Mouse (Mus musculus): ENCODE measurements at regions not wholly inside any gene's neighbourhood (a gene's known extent, or its start where the extent isn't known, plus 50 kb on each side); places are given as distances from the start of the nearest gene placed in this dataset.
A peak's percentile ranks its signal among the peaks of the same experiment; 100 is the strongest.

DNA sequence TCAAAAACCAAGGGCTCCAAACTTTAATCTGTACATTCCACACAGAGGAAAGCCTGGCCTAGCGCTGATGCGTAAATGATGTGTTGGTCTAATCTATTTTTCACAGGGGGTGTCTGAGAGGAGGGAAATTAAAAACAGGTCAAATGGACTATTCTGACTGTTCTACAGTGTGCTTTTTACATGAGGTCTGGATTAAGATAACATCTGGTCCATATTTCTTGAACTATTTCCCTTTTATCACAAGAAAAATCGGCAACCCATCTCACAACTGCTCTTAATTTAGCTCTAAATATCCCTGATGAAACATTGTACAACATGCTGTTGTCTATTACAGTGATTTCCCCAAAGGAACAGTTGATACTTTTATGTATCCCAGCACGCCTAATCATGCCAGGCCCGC lies 149.4 kb upstream of the Cdkn3 start:
- no peaks in the 10 kb centered on the region for H3K27me3 ChIP-seq (ENCODE audit: control insufficient read depth, insufficient read depth, low read length)
- ATAC-seq (ENCODE audit: low FRiP score, low TSS enrichment) (no peak), DNase-seq (no peak)

DNA sequence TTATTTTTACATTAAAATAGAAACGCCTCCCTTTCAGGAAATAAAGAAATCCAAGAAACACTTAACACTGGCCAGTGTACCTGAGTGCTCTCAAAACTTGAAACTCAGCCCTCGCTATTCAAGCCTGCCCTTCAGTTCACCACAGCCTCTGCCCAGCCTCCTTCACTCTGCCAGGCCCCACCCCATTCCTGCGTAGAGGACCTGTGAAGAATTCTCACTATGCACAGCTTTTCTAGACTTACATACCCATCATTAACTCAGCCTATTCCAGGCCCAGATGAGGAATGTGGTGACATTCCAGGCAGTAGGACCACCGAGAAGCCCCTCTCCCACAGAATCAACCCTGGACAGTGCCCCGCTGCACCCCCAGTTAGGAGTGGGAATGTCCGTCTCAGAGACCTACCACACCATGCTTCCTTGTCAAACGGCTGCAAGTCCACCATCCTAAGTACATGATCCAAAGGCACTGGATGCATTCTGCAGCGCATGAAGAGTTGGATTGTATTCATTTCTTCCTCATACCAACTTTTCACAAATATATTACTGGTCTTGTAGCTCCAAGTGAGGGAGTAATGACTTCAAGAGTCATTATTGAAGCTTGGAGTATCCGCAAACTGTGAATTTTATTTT lies 150.0 kb upstream of the Cdkn3 start:
- Histone ChIP-seq H3K4me2 (ENCODE audit: low read length) (no peak overlapping the region), H3K4me1 (ENCODE audit: control insufficient read depth, insufficient read depth, low read length) (0 out of 2 replicates have a peak, but pooled peaks cover 2% of the 10 kb centered on the region), H3K27ac (replicated peaks; ENCODE audit: low read depth, low read length) (no peak overlapping the region), H3K9me3 (ENCODE audit: control insufficient read depth, low read length) (no peaks in the 10 kb centered on the region), H3K9ac (replicated peaks; ENCODE audit: low read length) (no peak overlapping the region), H3K4me3 (replicated peaks; ENCODE audit: low read depth, low read length) (no peak overlapping the region), H3K27me3 (ENCODE audit: control insufficient read depth, insufficient read depth, low read length) (no peaks in the 10 kb centered on the region), H3K36me3 (ENCODE audit: control insufficient read depth, insufficient read depth, low read length) (no peaks in the 10 kb centered on the region)
- no peak for ATAC-seq (ENCODE audit: low FRiP score, low TSS enrichment)
- no peak for DNase-seq
- 91% methylated on average over 9 of the region's 9 CpGs for WGBS

More for the DNA sequence above, 149.4 kb upstream of the Cdkn3 start:
- Histone ChIP-seq H3K36me3 (ENCODE audit: control insufficient read depth, insufficient read depth, low read length) (no peaks in the 10 kb centered on the region), H3K4me3 (replicated peaks; ENCODE audit: low read depth, low read length) (no peak overlapping the region), H3K9ac (replicated peaks; ENCODE audit: low read length) (no peak overlapping the region), H3K9me3 (ENCODE audit: control insufficient read depth, low read length) (no peaks in the 10 kb centered on the region), H3K4me1 (ENCODE audit: control insufficient read depth, insufficient read depth, low read length) (no peaks in the 10 kb centered on the region), H3K4me2 (ENCODE audit: low read length) (no peak overlapping the region), H3K27ac (replicated peaks; ENCODE audit: low read depth, low read length) (no peak overlapping the region)
- 92% methylated on average over 5 of the region's 5 CpGs for WGBS

DNA sequence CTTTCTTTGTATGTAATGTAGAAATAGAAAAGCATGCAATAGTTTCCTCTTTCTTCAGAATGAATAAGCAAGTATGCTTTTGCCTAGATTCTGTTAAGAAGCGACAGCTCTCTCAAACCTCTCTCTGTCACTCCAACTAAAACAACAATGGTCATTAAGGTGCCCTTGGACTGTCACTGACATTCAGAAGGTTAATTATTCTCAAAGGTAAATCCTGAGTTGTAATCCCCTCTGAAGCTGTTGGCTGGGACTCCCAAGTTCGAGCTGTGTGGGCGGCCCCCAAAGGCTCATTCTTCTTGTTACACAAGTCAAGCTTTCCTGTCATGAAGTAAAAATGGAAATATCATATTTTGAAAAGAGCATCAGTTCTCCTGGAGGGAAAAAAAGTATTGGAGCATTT lies 153.6 kb upstream of the Cdkn3 start:
- no peaks in the 10 kb centered on the region for H3K27me3 ChIP-seq (ENCODE audit: control insufficient read depth, insufficient read depth, low read length)
- H3K4me2 ChIP-seq (ENCODE audit: low read length), result no peak overlapping the region
- no peak overlapping the region for H3K27ac ChIP-seq (replicated peaks; ENCODE audit: low read depth, low read length)
- no peaks in the 10 kb centered on the region for H3K9me3 ChIP-seq (ENCODE audit: control insufficient read depth, low read length)
- H3K36me3 ChIP-seq (ENCODE audit: control insufficient read depth, insufficient read depth, low read length), result no peaks in the 10 kb centered on the region
- no peak for DNase-seq
- no peak overlapping the region for H3K9ac ChIP-seq (replicated peaks; ENCODE audit: low read length)
- no peak for ATAC-seq (ENCODE audit: low FRiP score, low TSS enrichment)
- 76% methylated on average over 3 of the region's 3 CpGs for WGBS
- no peak overlapping the region for H3K4me3 ChIP-seq (replicated peaks; ENCODE audit: low read depth, low read length)
- H3K4me1 ChIP-seq (ENCODE audit: control insufficient read depth, insufficient read depth, low read length), result 0 out of 2 replicates have a peak, but pooled peaks cover 8% of the 10 kb centered on the region

DNA sequence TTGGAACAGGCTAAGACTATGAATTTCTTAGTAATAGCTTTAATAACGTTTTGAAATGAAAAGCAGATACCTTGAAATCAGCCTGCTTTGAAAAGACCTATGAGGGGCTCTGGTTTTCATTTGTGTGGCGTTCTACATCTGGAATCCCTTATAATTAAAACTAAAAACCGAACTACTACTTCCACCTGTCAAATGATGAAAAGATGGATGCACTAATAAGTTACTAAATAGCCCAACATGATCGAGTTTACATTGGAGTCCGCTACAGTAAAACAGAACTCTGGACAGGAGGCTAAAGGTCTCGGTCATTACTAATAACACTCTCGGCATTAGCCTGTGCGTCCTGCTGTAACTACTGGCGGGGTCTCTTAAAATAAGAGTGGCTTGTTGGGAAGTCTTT lies 154.3 kb upstream of the Cdkn3 start:
- Histone ChIP-seq H3K9me3 (ENCODE audit: control insufficient read depth, low read length) (no peaks in the 10 kb centered on the region), H3K4me3 (replicated peaks; ENCODE audit: low read depth, low read length) (no peak overlapping the region), H3K9ac (replicated peaks; ENCODE audit: low read length) (no peak overlapping the region), H3K27me3 (ENCODE audit: control insufficient read depth, insufficient read depth, low read length) (no peaks in the 10 kb centered on the region), H3K27ac (replicated peaks; ENCODE audit: low read depth, low read length) (no peak overlapping the region), H3K4me1 (ENCODE audit: control insufficient read depth, insufficient read depth, low read length) (0 out of 2 replicates have a peak, but pooled peaks cover 8% of the 10 kb centered on the region), H3K36me3 (ENCODE audit: control insufficient read depth, insufficient read depth, low read length) (no peaks in the 10 kb centered on the region), H3K4me2 (ENCODE audit: low read length) (no peak overlapping the region)
- ATAC-seq (ENCODE audit: low FRiP score, low TSS enrichment), result no peak
- WGBS, result 76% methylated on average over 9 of the region's 9 CpGs
- DNase-seq, result no peak

DNA sequence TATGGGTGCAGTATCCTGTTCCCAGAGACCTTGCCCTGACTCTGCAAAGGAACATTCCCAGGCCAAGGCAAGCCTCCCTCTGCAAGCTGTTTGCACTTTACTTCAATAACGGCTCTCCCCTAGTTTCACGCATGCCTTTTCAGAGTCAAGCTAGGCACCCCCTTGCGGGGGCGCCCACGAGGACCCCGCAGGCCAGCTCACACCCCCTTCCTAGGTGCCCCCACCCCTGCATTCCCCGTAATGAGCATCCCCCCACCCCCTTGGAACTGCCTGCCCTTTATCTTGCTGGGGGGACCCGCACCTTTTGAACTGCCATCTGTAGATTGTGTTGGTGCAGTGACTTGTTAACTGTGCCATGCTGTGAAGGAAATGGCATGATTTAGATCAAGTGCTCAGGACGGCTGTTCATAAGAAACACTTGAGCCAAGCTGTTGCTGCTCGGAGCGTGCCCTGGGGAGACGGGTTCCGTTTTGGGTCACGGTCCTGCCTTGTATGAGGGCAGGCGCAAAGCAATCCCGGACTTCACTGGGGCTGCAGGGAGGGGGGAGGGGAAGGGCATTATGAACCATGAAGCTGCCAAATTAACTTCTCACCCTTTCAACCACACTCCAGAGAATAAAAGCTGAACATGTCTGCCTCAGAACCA lies 155.3 kb upstream of the Cdkn3 start:
- Histone ChIP-seq H3K36me3 (ENCODE audit: control insufficient read depth, insufficient read depth, low read length) (no peaks in the 10 kb centered on the region), H3K27ac (replicated peaks; ENCODE audit: low read depth, low read length) (no peak overlapping the region), H3K27me3 (ENCODE audit: control insufficient read depth, insufficient read depth, low read length) (no peaks in the 10 kb centered on the region), H3K9ac (replicated peaks; ENCODE audit: low read length) (0 out of 2 replicates have a peak overlapping the region, but pooled peaks have one; percentile 9), H3K4me1 (ENCODE audit: control insufficient read depth, insufficient read depth, low read length) (0 out of 2 replicates have a peak, but pooled peaks cover 8% of the 10 kb centered on the region), H3K4me3 (replicated peaks; ENCODE audit: low read depth, low read length) (0 out of 2 replicates have a peak overlapping the region, but pooled peaks have one; percentile 2), H3K9me3 (ENCODE audit: control insufficient read depth, low read length) (no peaks in the 10 kb centered on the region), H3K4me2 (ENCODE audit: low read length) (peak overlapping the region; percentile 45)
- 20% methylated on average over 16 of the region's 16 CpGs for WGBS
- peak; percentile 37; the same call in 1 of the 2 replicates for ATAC-seq (ENCODE audit: low FRiP score, low TSS enrichment)
- peak; percentile 51 for DNase-seq

DNA sequence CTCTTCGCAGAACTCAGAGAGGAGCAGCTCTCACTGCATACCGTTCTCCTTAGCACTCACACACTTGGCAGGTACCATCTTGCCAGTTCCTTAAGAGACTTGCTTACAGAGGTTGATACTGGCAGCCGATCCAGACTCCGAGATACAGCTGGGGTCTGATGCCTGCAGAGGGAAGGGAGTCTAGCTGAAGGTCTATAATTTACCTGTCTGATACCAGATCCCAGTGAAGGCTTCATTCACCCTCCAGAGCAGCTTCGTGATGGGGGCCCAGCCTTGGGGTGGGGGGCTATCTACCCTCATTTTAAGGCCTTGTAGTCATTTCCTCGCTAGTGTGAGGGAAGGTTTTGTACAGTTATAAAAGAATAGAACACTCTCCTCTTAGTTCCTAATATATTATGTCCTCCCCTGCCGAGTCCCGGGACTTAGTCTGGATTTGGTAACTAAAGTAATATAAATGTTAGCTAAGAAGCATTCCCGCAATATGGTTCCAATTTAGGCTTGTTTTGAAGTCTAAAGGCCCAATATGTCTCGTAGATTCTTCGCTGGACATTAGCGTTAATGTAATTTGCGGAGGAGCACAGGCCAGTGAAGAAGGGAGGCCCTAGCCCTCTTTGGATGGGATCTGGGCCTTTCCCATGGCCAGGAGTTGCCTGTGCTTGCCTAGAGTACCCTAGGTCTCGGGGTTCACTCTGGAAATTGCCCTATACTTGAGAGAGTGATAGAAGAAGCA lies 156.0 kb upstream of the Cdkn3 start:
- no peak overlapping the region for H3K9ac ChIP-seq (replicated peaks; ENCODE audit: low read length)
- no peak overlapping the region for H3K4me3 ChIP-seq (replicated peaks; ENCODE audit: low read depth, low read length)
- WGBS, result 93% methylated on average over 14 of the region's 14 CpGs
- no peaks in the 10 kb centered on the region for H3K27me3 ChIP-seq (ENCODE audit: control insufficient read depth, insufficient read depth, low read length)
- ATAC-seq (ENCODE audit: low FRiP score, low TSS enrichment) (no peak), DNase-seq (no peak)
- 0 out of 2 replicates have a peak, but pooled peaks cover 8% of the 10 kb centered on the region for H3K4me1 ChIP-seq (ENCODE audit: control insufficient read depth, insufficient read depth, low read length)
- H3K36me3 ChIP-seq (ENCODE audit: control insufficient read depth, insufficient read depth, low read length), result no peaks in the 10 kb centered on the region
- H3K4me2 ChIP-seq (ENCODE audit: low read length), result no peak overlapping the region
- no peak overlapping the region for H3K27ac ChIP-seq (replicated peaks; ENCODE audit: low read depth, low read length)
- no peaks in the 10 kb centered on the region for H3K9me3 ChIP-seq (ENCODE audit: control insufficient read depth, low read length)

DNA sequence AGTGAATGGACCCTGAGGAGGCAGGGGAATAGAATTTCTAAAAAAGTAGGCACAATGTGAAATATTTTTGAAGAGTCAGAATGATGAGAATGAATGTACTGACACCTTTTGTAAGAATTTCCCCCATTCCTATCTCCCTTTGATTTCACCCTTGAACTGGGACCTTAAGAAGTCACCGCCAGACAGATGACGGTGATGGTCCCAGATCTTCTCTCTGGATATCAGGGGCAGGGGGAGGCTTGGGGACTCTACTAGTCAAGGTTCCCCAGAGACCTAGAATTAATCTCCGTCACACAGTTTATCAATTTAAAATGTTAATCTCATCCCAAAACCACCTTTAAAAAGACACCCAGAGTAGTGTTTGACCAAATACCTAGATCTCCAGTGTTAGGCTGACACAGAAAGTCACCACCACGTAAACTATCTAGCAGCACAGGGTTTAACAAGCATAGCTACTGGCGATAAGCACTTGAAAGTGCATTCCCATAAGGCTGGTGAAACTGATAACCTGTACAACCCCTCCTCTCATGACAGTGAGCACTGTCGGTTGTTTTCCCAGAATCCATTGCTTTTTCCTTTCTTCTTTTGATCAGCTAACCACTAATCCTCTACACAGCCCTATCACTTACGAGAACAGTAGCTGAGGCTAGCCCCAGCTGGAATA lies 163.5 kb upstream of the Cdkn3 start:
- 86% methylated on average over 7 of the region's 7 CpGs for WGBS
- DNase-seq, result no peak

DNA sequence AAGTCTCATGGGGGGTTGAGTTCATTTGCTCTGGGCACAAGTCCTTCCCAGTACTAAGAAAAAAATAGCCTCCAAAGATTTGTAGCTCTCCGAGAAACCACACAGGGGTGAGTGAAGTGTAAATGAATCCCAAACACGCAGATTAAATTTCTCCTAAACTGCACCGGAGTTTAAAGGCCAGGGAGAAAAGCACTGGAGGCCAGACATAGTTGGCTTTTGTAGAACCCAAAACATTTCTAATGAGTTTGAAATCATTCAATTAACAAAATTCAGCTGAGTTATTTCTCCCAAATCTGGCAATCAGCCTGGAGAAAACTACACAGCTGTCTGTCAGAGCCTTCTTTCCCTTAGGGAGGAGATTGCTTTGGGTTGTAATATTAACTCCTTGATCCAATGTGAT lies 166.2 kb upstream of the Cdkn3 start:
- no peak overlapping the region for H3K4me3 ChIP-seq (replicated peaks; ENCODE audit: low read depth, low read length)
- H3K27me3 ChIP-seq (ENCODE audit: control insufficient read depth, insufficient read depth, low read length), result no peaks in the 10 kb centered on the region
- H3K27ac ChIP-seq (replicated peaks; ENCODE audit: low read depth, low read length), result no peak overlapping the region
- 78% methylated on average over 3 of the region's 3 CpGs for WGBS
- no peak for ATAC-seq (ENCODE audit: low FRiP score, low TSS enrichment)
- H3K9me3 ChIP-seq (ENCODE audit: control insufficient read depth, low read length), result no peaks in the 10 kb centered on the region
- no peak for DNase-seq
- H3K4me1 ChIP-seq (ENCODE audit: control insufficient read depth, insufficient read depth, low read length), result no peaks in the 10 kb centered on the region
- no peak overlapping the region for H3K9ac ChIP-seq (replicated peaks; ENCODE audit: low read length)
- H3K36me3 ChIP-seq (ENCODE audit: control insufficient read depth, insufficient read depth, low read length), result no peaks in the 10 kb centered on the region
- no peak overlapping the region for H3K4me2 ChIP-seq (ENCODE audit: low read length)

More for the DNA sequence above, 163.5 kb upstream of the Cdkn3 start:
- ATAC-seq (ENCODE audit: low FRiP score, low TSS enrichment), result no peak
- Histone ChIP-seq H3K4me3 (replicated peaks; ENCODE audit: low read depth, low read length) (no peak overlapping the region), H3K9ac (replicated peaks; ENCODE audit: low read length) (no peak overlapping the region), H3K4me2 (ENCODE audit: low read length) (no peak overlapping the region), H3K9me3 (ENCODE audit: control insufficient read depth, low read length) (no peaks in the 10 kb centered on the region), H3K27ac (replicated peaks; ENCODE audit: low read depth, low read length) (no peak overlapping the region), H3K36me3 (ENCODE audit: control insufficient read depth, insufficient read depth, low read length) (no peaks in the 10 kb centered on the region), H3K4me1 (ENCODE audit: control insufficient read depth, insufficient read depth, low read length) (no peaks in the 10 kb centered on the region), H3K27me3 (ENCODE audit: control insufficient read depth, insufficient read depth, low read length) (no peaks in the 10 kb centered on the region)

All from midbrain, embryonic 14.5 days (tissue).